Mouse (Mus musculus): Measurements from ENCODE around the gene Slc16a3. TPM values are rescaled to one million over a fixed set of nuclear protein-coding genes. Genes with fewer than 3 reads are reported as not detected.

Slc16a3 gene
- polyA plus RNA-seq, 1 experiment from 2014 or later: 39.3 TPM

DNA sequence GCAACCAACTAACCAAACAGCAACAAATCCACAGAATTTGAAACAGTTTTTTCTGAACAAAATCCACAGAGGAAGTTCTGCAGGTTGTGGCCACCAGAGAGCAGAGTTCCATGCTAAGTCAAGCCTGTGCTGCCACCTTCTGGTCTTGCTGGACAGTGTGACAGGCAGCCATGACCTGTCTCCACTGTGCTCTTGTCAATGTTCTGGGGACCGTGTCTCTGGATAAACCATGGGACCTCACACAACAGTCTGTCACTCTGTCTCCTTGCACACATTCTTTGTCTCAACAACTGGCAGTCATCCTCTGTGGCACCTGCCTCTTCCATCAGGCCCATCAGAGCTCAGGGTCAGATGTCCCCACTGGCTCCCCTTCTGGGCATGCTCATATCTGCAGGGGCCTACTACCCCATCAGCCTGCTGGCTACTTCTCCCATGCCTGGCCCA, 42.8 kb upstream of the Slc16a3 start:
- DNase-seq (peak; percentile 89), ATAC-seq (ENCODE audit: insufficient read depth) (peak; percentile 90)
- Histone ChIP-seq H3K4me3 (ENCODE audit: low read depth, low read length) (no peak overlapping the region), H3K36me3 (ENCODE audit: insufficient read depth) (peaks cover 16% of the 10 kb centered on the region; the same call in 1 of the 2 replicates), H3K9me3 (ENCODE audit: low read depth, low read length) (no peaks in the 10 kb centered on the region), H3K4me2 (no peak overlapping the region), H3K27me3 (ENCODE audit: insufficient read depth, low read length) (no peaks in the 10 kb centered on the region), H3K9ac (no peak overlapping the region), H3K27ac (ENCODE audit: low read depth) (no peak overlapping the region), H3K4me1 (ENCODE audit: insufficient read depth) (no peaks in the 10 kb centered on the region)
- TF ChIP-seq CTCF (IDR thresholded peaks at IDR 0.05; ENCODE audit: low read depth): peak; percentile 99
- WGBS: 13% methylated on average over 1 of the region's 1 CpGs

- H3K27ac ChIP-seq (ENCODE audit: low read depth): no peak overlapping the region
- no peak overlapping the region for H3K4me3 ChIP-seq (ENCODE audit: low read depth, low read length)
- H3K27me3 ChIP-seq (ENCODE audit: insufficient read depth, low read length): no peaks in the 10 kb centered on the region
- 97% methylated on average over 4 of the region's 4 CpGs for WGBS
- H3K4me2 ChIP-seq: no peak overlapping the region
- no peak for TF ChIP-seq CTCF (IDR thresholded peaks at IDR 0.05; ENCODE audit: low read depth)
- no peaks in the 10 kb centered on the region for H3K9me3 ChIP-seq (ENCODE audit: low read depth, low read length)
- no peak for DNase-seq
- H3K9ac ChIP-seq: no peak overlapping the region
- no peaks in the 10 kb centered on the region for H3K4me1 ChIP-seq (ENCODE audit: insufficient read depth)
- no peak for ATAC-seq (ENCODE audit: insufficient read depth)
- H3K36me3 ChIP-seq (ENCODE audit: insufficient read depth): peaks cover 5% of the 10 kb centered on the region; the same call in 1 of the 2 replicates
Measured at GRCm38 (mm10) chr11:120913796-120914195, 34.5 kb upstream of the Slc16a3 start.

DNA sequence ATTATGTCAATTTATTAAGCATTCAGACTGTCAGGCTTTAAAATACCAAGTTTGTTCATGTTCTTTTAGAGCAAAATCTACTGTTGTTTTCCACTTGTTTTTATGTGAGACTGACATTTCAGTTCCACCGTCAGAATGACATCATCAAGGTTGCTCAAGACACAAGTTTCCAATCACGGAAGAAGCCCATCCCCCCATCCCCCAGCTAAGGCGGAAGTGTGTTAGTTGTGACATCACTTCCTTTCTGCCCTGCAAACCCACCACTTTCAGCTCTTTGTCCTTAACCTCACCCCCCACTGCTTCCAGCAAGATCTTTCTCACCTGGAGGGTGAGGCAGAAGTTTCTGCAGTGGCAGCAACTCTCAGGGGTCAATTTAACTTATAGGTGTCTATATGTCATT, 31.8 kb upstream of the Slc16a3 start:
- ATAC-seq (ENCODE audit: insufficient read depth): no peak

DNA sequence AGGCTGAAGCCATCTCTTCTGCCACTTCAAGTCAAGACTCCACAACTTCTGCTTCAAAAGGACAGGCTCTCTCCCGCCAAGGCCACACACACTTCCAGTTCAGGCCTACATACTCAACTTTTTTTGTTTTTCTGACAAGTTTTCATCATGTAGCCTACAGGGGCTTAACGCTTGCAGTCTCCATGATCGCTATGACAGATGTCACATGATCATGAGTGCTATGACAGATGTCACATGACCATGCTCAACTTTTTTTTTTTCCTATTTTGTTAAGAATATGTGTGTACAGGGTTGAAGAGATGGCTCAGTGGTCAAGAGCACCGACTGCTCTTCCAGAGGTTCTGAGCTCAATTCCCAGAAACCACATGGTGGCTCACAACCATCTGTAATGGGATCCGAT, 30.5 kb upstream of the Slc16a3 start:
- 94% methylated on average over 5 of the region's 5 CpGs for WGBS
- no peak overlapping the region for H3K27ac ChIP-seq (ENCODE audit: low read depth)
- no peak for ATAC-seq (ENCODE audit: insufficient read depth)
- DNase-seq: no peak
- no peak overlapping the region for H3K4me3 ChIP-seq (ENCODE audit: low read depth, low read length)
- H3K9me3 ChIP-seq (ENCODE audit: low read depth, low read length): no peaks in the 10 kb centered on the region
- H3K36me3 ChIP-seq (ENCODE audit: insufficient read depth): peaks cover 31% of the 10 kb centered on the region
- H3K9ac ChIP-seq: no peak overlapping the region
- no peak for TF ChIP-seq CTCF (IDR thresholded peaks at IDR 0.05; ENCODE audit: low read depth)
- H3K4me2 ChIP-seq: no peak overlapping the region
- H3K4me1 ChIP-seq (ENCODE audit: insufficient read depth): no peaks in the 10 kb centered on the region
- H3K27me3 ChIP-seq (ENCODE audit: insufficient read depth, low read length): no peaks in the 10 kb centered on the region

More for the DNA sequence above, 31.8 kb upstream of the Slc16a3 start:
- no peaks in the 10 kb centered on the region for H3K27me3 ChIP-seq (ENCODE audit: insufficient read depth, low read length)
- no peak overlapping the region for H3K4me2 ChIP-seq
- no peak overlapping the region for H3K9ac ChIP-seq
- no peaks in the 10 kb centered on the region for H3K4me1 ChIP-seq (ENCODE audit: insufficient read depth)
- no peak overlapping the region for H3K4me3 ChIP-seq (ENCODE audit: low read depth, low read length)
- 58% methylated on average over 3 of the region's 3 CpGs for WGBS
- peaks cover 25% of the 10 kb centered on the region for H3K36me3 ChIP-seq (ENCODE audit: insufficient read depth)
- peak; percentile 16 for DNase-seq
- no peak for TF ChIP-seq CTCF (IDR thresholded peaks at IDR 0.05; ENCODE audit: low read depth)
- no peak overlapping the region for H3K27ac ChIP-seq (ENCODE audit: low read depth)
- H3K9me3 ChIP-seq (ENCODE audit: low read depth, low read length): no peaks in the 10 kb centered on the region

DNA sequence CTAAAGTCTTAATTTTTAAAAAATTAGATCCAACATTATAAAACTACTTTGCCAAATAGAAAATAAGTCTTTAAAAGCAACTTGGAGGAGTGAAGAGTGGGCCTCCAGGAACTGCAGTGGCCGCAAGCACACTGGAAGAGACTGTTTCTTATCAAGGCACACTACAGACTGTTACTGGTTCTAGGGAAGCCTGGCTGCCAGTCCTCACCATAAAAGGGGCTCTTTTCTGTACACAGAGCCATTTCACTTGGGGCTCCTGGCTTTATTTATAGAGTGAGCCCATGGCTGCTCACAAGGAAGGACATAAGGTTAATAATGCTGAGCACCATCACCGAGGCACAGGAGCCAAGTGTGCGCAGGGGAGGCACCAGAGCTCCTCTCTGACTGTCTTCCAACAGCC, 25.8 kb upstream of the Slc16a3 start:
- Histone ChIP-seq H3K4me2 (no peak overlapping the region), H3K4me3 (ENCODE audit: low read depth, low read length) (no peak overlapping the region), H3K27me3 (ENCODE audit: insufficient read depth, low read length) (no peaks in the 10 kb centered on the region), H3K36me3 (ENCODE audit: insufficient read depth) (peaks cover 49% of the 10 kb centered on the region), H3K27ac (ENCODE audit: low read depth) (no peak overlapping the region), H3K9me3 (ENCODE audit: low read depth, low read length) (no peaks in the 10 kb centered on the region), H3K4me1 (ENCODE audit: insufficient read depth) (no peaks in the 10 kb centered on the region), H3K9ac (no peak overlapping the region)
- DNase-seq (no peak), ATAC-seq (ENCODE audit: insufficient read depth) (no peak)
- WGBS: 91% methylated on average over 3 of the region's 3 CpGs
- no peak for TF ChIP-seq CTCF (IDR thresholded peaks at IDR 0.05; ENCODE audit: low read depth)

- DNase-seq (no peak), ATAC-seq (ENCODE audit: insufficient read depth) (no peak)
- Histone ChIP-seq H3K4me3 (ENCODE audit: low read depth, low read length) (no peak overlapping the region), H3K9ac (no peak overlapping the region), H3K27me3 (ENCODE audit: insufficient read depth, low read length) (no peaks in the 10 kb centered on the region), H3K4me1 (ENCODE audit: insufficient read depth) (no peaks in the 10 kb centered on the region; the same call in 1 of the 2 replicates), H3K36me3 (ENCODE audit: insufficient read depth) (peaks cover 16% of the 10 kb centered on the region; the same call in 1 of the 2 replicates), H3K4me2 (no peak overlapping the region), H3K9me3 (ENCODE audit: low read depth, low read length) (no peaks in the 10 kb centered on the region), H3K27ac (ENCODE audit: low read depth) (no peak overlapping the region)
- no peak for TF ChIP-seq CTCF (IDR thresholded peaks at IDR 0.05; ENCODE audit: low read depth)
- WGBS: 89% methylated on average over 4 of the region's 4 CpGs
Measured at GRCm38 (mm10) chr11:120928468-120928867, 19.8 kb upstream of the Slc16a3 start.

GRCm38 (mm10) chr11:120931479-120931878, 16.8 kb upstream of the Slc16a3 start:
- Histone ChIP-seq H3K27ac (ENCODE audit: low read depth) (no peak overlapping the region), H3K4me3 (ENCODE audit: low read depth, low read length) (0 out of 2 replicates have a peak overlapping the region, but pooled peaks have one; percentile 71), H3K9ac (no peak overlapping the region), H3K4me2 (no peak overlapping the region; the same call in 1 of the 2 replicates), H3K36me3 (ENCODE audit: insufficient read depth) (peaks cover 1% of the 10 kb centered on the region; the same call in 1 of the 2 replicates), H3K27me3 (ENCODE audit: insufficient read depth, low read length) (no peaks in the 10 kb centered on the region), H3K9me3 (ENCODE audit: low read depth, low read length) (no peaks in the 10 kb centered on the region), H3K4me1 (ENCODE audit: insufficient read depth) (no peaks in the 10 kb centered on the region; the same call in 1 of the 2 replicates)
- ATAC-seq (ENCODE audit: insufficient read depth): no peak
- WGBS: 89% methylated on average over 4 of the region's 4 CpGs
- DNase-seq: no peak
- TF ChIP-seq CTCF (IDR thresholded peaks at IDR 0.05; ENCODE audit: low read depth): no peak

Measured in lung, embryonic 14.5 days (tissue).